Mouse (Mus musculus) G1E (cell line): ENCODE data around the gene Fmnl2. TPM values are rescaled to one million over a fixed set of nuclear protein-coding genes. Genes with fewer than 3 reads are reported as not detected.

Experiments used
- ATAC-seq: 2 replicates; pipeline ENCODE4 v1.8.0; 2016; ENCODE audit warnings: mild to moderate bottlenecking; ENCODE audit not compliant: insufficient number of reproducible peaks, poor library complexity, low FRiP score, severe bottlenecking; ENCODE audit errors: extremely low read depth
- DNase-seq: peaks from one replicate; pipeline ENCODE4 v3.0.0; 2012; ENCODE audit warnings: low spot score
- H3K27me3 ChIP-seq: 2 replicates; pipeline ENCODE4 v1.6.1; 2012; ENCODE audit warnings: mild to moderate bottlenecking, low read length, inconsistent platforms; ENCODE audit not compliant: insufficient read depth
- H3K36me3 ChIP-seq: replicated peaks from 2 replicates; pipeline ENCODE3; 2012; ENCODE audit warnings: mild to moderate bottlenecking, inconsistent platforms
- H3K4me1 ChIP-seq: 2 replicates; pipeline ENCODE4 v1.6.1; 2012; ENCODE audit warnings: low read depth, low read length, inconsistent platforms, mixed read lengths; ENCODE audit not compliant: insufficient read depth
- H3K4me3 ChIP-seq: 2 replicates; pipeline ENCODE4 v1.5.1; 2012; ENCODE audit warnings: low read depth, mild to moderate bottlenecking, inconsistent platforms, low read length, moderate library complexity, mixed read lengths
- H3K9me3 ChIP-seq: replicated peaks from 2 replicates; pipeline ENCODE4 v1.6.1; 2012; ENCODE audit warnings: inconsistent platforms
- CTCF ChIP-seq: IDR thresholded peaks from 2 replicates; pipeline ENCODE4 v1.5.1; 2012; ENCODE audit warnings: low read depth, low read length, inconsistent platforms, mixed read lengths
- GATA1 ChIP-seq: IDR thresholded peaks from 2 replicates; pipeline ENCODE4 v1.6.1; 2012; ENCODE audit warnings: borderline replicate concordance, low read length, inconsistent platforms, mixed read lengths
- GATA2 ChIP-seq: IDR thresholded peaks from 2 replicates; pipeline ENCODE4 v1.6.1; 2012; ENCODE audit warnings: low read depth, low read length, inconsistent platforms, borderline replicate concordance
- POLR2AphosphoS5 ChIP-seq: IDR thresholded peaks from 2 replicates; pipeline ENCODE4 v1.6.1; 2012; ENCODE audit warnings: low read depth, low read length, inconsistent platforms; ENCODE audit not compliant: insufficient replicate concordance
- TAL1 ChIP-seq: conservative IDR thresholded peaks from 2 replicates; pipeline ENCODE4 v1.6.1; 2012; ENCODE audit warnings: low read depth, low read length, inconsistent platforms, mixed read lengths
- polyA plus RNA-seq: library from polyadenylated mRNA; stranded (reverse); fragments of >175 nt; gene quantifications from 2 replicates; pipeline ENCODE4 v1.2.3, GENCODE M21; 2012
- total RNA-seq, 2 experiments: library from RNA; stranded (forward) in 1 of 2; stranded (reverse) in 1 of 2; fragments of 200-1000 nt in 1 of 2; fragments of >200 nt in 1 of 2; fragmentation: Nextera tagmentation in 1 of 2; gene quantifications; 2 replicates each; pipeline ENCODE4 v1.2.3; 2014 to 2017

Gene Fmnl2
- total and polyA plus RNA-seq, 3 experiments = not detected

DNA sequence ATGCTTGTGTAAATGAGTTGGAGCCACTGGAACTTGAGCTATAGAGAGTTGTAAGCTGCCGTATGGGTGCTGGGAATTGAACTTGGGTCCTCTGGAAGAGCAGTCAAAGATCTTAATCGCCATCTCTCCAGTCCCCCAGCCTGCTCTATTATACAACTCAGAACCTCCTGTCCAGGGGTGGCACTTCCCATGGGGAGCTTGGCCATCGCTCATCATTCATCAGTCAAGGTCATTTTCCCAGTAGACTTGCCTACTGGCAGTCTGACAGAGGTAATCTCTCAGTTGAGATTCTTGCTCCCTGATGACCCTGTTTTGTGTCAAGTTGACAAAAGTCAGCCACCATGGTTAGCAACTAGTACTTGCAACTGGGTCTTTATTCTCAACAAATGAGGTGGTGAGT, 165.3 kb downstream of the Fmnl2 start:
- H3K9me3 ChIP-seq = no peaks in the 10 kb centered on the region
- no peaks in the 10 kb centered on the region for H3K4me1 ChIP-seq
- DNase-seq (no peak), ATAC-seq (no peak)
- no peak overlapping the region for H3K4me3 ChIP-seq
- no peaks in the 10 kb centered on the region for H3K27me3 ChIP-seq
- TF ChIP-seq GATA1 = no peak
- TF ChIP-seq POLR2AphosphoS5 = no peak
- no peak for TF ChIP-seq TAL1
- TF ChIP-seq GATA2 = no peak
- TF ChIP-seq CTCF = no peak
- no peaks in the 10 kb centered on the region for H3K36me3 ChIP-seq

GRCm38 (mm10) chr2:53026056-53026769, 168.6 kb downstream of the Fmnl2 start:
- Histone ChIP-seq H3K27me3 (no peaks in the 10 kb centered on the region), H3K9me3 (no peaks in the 10 kb centered on the region), H3K4me1 (no peaks in the 10 kb centered on the region), H3K4me3 (no peak overlapping the region), H3K36me3 (no peaks in the 10 kb centered on the region)
- DNase-seq (no peak), ATAC-seq (no peak)
- TF ChIP-seq TAL1 (no peak), GATA2 (no peak), GATA1 (no peak), CTCF (no peak)

GRCm38 (mm10) chr2:53028868-53029267, 171.2 kb downstream of the Fmnl2 start:
- TF ChIP-seq GATA1 (no peak), CTCF (no peak)
- Histone ChIP-seq H3K9me3 (no peaks in the 10 kb centered on the region), H3K4me1 (no peaks in the 10 kb centered on the region), H3K4me3 (no peak overlapping the region), H3K36me3 (no peaks in the 10 kb centered on the region), H3K27me3 (no peaks in the 10 kb centered on the region)
- DNase-seq = no peak
- ATAC-seq = peak; percentile 70; the same call in 1 of the 2 replicates

GRCm38 (mm10) chr2:53029716-53030431, 172.2 kb downstream of the Fmnl2 start:
- no peak for ATAC-seq
- Histone ChIP-seq H3K9me3 (no peaks in the 10 kb centered on the region), H3K36me3 (no peaks in the 10 kb centered on the region), H3K4me1 (no peaks in the 10 kb centered on the region), H3K4me3 (no peak overlapping the region), H3K27me3 (no peaks in the 10 kb centered on the region)
- DNase-seq = no peak
- TF ChIP-seq CTCF (no peak), POLR2AphosphoS5 (no peak), GATA2 (no peak), TAL1 (no peak), GATA1 (no peak)

DNA sequence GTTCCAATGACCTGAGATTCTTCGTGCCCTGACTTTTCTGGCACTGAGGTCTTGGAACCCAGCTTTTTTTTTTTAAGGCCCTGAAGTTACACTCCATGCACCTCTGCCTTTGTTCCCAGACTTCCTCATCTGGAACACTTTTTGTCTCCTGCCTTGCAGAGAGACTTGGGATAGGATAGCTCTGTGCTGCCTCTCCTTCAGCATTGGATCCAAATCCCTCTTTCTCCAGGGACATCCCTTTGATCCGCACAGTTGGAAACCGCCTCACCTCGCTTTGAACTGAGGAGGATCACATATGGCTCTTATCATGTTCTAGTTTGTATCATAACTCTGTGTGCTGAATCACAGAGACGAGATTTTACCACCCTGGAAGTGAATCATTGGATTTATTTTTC, 172.8 kb downstream of the Fmnl2 start:
- Histone ChIP-seq H3K4me1 (no peaks in the 10 kb centered on the region), H3K36me3 (no peaks in the 10 kb centered on the region), H3K4me3 (no peak overlapping the region), H3K27me3 (no peaks in the 10 kb centered on the region), H3K9me3 (no peaks in the 10 kb centered on the region)
- ATAC-seq (no peak), DNase-seq (no peak)
- TF ChIP-seq TAL1 (no peak), CTCF (no peak), GATA2 (no peak), POLR2AphosphoS5 (no peak), GATA1 (no peak)

DNA sequence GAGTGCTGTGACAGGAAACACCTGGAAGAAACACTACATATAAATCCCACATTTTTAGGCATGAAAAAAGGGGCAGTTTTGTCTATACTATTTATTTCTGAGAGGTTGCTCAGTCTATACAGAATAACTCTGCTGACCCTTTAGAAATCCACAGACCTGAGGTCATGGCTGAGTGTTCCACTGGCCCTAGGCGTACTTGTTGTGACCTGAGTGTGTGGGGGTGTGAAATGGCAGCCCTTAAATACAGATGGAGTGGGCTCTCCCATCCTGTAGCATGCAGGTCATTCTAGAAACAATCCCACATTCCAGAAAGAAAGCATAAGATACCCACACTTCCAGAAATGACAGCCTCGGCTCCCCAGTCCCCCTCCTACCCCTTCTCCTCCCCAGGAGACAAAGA, 180.6 kb downstream of the Fmnl2 start:
- DNase-seq = no peak
- no peak overlapping the region for H3K4me3 ChIP-seq
- TF ChIP-seq POLR2AphosphoS5 = no peak
- no peak for TF ChIP-seq GATA2
- no peaks in the 10 kb centered on the region for H3K9me3 ChIP-seq
- no peaks in the 10 kb centered on the region for H3K36me3 ChIP-seq
- no peak for ATAC-seq
- no peaks in the 10 kb centered on the region for H3K27me3 ChIP-seq
- no peaks in the 10 kb centered on the region for H3K4me1 ChIP-seq

GRCm38 (mm10) chr2:53038737-53039136, 181.1 kb downstream of the Fmnl2 start:
- H3K4me1 ChIP-seq = no peaks in the 10 kb centered on the region
- H3K36me3 ChIP-seq = no peaks in the 10 kb centered on the region
- no peaks in the 10 kb centered on the region for H3K27me3 ChIP-seq
- no peak for DNase-seq
- TF ChIP-seq POLR2AphosphoS5 = no peak
- no peak for TF ChIP-seq TAL1
- no peak for TF ChIP-seq GATA2
- no peak for TF ChIP-seq CTCF
- TF ChIP-seq GATA1 = no peak
- H3K9me3 ChIP-seq = no peaks in the 10 kb centered on the region
- no peak overlapping the region for H3K4me3 ChIP-seq
- ATAC-seq = no peak
